Mouse (Mus musculus) frontal cortex, postnatal 25 days (tissue): ENCODE measurements around the gene Esr2.
"Not testable (repeated sequence)": the region's sequence is repeated elsewhere in the genome, so short reads cannot be mapped to it uniquely, and the experiment has no call there.

Source experiments
- DNase-seq, 2 experiments: peaks; one replicate each; pipeline ENCODE4 v3.0.0; 2022; ENCODE audit warnings: low spot score in 2 of 2

The Esr2 gene

DNA sequence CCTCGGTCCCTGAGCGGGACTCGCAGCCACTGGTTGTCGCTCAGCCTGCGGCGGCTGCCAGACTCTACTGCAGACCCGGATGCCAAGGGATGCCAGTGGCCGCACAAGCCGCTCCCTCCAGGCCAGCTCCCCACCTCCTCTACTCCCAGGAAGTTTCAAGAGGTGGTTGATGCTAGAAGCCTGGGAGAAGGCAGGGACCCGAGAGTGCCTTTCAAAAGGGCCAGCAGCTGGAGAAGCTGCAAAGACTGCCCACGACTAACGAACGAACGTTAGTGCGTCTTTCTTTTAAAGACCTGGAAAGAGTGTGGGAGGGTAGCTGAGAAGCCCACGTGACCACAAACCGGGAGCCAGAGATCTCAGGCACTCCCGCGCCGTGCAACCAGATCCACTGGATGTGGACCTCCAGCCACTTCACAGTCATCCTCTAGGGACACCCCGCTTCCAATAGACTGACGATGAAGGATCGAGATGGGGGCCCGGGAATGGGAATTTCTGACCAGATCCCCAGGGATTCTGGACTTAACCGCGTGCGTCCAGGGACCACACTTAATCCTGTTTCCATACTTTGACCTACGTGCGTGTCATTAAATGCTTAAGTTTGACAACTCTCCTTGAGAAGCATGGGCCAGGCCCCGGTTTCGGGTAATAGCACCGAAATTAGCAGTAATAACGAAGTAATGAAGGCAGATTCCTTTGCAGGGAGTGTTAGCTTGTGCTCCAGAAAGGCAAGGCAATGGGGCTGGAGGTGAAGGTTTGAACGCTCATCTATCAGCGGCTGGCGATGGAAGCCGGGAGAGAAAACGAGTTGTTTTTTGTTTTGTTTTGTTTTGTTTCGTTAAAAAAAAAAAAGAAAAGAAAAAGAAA is at the start of gene Esr2:
Gene Esr2, minus strand, starts transcription at position 260 of the 864 bp plus-strand sequence.
- DNase-seq, result no peak

- DNase-seq, result not testable (repeated sequence)
Observed at GRCm38 (mm10) chr12:76222104-76222503, 45.0 kb upstream of the Esr2 start.

DNA sequence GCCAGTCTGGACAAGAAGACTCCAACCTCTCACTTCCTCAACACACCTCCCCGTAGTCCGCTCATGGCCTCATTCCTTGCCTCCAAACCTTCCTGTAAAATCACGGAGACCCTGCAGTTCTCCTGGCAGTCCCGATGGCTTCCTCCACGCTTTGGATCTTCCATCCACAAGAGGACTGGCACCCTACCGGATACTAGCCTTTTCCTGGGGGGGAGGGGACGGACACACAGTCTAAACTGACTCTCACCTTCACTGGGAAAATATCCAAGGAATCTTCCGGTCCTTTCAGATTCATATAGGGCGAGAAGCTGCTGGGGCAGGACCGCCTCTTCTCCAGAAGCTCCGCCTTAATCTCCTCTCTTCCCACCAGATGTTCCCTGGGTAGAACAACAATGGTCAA is 39.7 kb upstream of the Esr2 start:
- DNase-seq, result no peak

GRCm38 (mm10) chr12:76215121-76215520 is 38.1 kb upstream of the Esr2 start:
- DNase-seq, result no peak

DNA sequence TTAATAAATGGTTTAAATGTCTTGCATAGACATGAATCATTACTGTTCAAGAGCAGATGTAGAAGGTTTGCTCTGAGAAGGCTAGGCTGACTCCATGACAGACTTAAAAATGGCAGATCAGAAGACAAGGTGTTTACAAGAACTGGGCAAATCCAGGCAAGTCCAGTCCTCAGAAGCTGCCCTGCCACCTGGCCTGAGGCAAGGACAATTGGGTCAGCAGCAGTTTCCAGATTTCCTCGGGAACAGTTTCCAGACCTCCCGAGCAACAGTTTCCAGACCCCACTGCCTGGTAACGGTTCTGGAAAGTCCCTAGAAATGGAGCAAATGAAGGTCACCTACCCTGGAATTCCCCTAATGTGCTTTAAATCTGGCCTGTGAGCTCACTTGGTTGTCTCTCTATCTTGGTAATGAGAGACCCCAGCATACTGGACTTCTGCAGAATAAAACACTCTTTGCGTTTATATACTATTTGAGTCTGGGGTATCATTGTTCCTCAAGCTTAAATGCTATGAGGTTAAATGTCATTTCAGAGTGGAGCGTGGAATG is 32.4 kb upstream of the Esr2 start:
- no peak for DNase-seq

DNA sequence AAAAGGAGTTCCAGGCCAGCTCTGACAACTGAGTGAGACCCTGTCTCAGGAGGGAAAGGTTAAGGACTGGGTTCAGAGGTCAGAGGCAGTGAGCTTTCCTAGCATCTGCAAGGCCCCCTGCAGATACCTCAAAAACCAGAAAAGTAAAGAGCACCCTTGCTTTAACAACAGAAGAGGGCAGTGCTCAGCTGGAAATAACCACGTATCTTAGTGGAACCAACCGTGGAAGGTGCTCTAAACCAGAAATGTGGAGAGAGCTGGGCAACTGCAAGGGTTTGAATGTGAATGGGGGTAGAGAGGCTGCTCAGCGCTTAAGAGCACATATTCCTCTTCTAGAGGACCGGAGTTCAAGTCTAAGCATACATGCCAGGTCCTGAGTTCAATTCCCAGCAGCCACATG is 23.3 kb upstream of the Esr2 start:
- DNase-seq, result no peak

DNA sequence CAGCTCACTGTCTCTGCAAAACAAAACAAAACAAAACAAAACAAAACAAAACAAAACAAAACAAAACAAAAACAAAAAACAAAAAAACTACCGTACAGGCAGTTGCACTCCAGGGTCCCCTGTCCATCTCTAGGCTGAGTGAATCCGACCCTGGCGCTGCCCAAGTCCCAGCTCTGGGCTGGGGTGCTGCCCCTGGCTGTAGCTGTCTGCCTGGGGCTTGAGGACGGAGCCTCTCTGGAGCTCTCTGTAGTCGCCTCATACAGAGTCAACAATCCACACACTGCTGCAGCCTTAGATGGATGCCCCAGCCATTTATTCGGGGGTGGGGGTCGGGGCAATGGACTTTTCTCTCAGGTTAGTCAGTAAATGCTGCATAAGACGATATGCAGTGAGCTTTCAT is 20.0 kb upstream of the Esr2 start:
- no peak for DNase-seq

DNA sequence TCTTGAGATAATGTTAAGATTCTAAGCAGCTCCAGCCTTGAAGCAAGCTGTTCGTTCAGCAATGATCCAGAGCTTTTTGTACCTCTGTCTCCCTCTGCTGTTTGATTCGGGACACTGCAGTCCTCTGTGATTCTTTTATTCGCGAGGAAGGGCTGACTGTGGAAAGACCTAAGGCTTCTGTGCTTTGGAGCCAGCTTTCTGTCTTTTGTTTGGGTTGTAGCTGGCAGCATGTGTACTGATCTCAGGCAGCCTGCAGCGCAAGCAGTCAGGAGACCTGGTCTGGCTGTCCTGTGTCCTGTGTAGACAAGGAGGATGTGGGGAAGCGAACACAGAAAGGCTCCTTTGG is 19.6 kb upstream of the Esr2 start:
- DNase-seq, result peak; percentile 65 to 72

DNA sequence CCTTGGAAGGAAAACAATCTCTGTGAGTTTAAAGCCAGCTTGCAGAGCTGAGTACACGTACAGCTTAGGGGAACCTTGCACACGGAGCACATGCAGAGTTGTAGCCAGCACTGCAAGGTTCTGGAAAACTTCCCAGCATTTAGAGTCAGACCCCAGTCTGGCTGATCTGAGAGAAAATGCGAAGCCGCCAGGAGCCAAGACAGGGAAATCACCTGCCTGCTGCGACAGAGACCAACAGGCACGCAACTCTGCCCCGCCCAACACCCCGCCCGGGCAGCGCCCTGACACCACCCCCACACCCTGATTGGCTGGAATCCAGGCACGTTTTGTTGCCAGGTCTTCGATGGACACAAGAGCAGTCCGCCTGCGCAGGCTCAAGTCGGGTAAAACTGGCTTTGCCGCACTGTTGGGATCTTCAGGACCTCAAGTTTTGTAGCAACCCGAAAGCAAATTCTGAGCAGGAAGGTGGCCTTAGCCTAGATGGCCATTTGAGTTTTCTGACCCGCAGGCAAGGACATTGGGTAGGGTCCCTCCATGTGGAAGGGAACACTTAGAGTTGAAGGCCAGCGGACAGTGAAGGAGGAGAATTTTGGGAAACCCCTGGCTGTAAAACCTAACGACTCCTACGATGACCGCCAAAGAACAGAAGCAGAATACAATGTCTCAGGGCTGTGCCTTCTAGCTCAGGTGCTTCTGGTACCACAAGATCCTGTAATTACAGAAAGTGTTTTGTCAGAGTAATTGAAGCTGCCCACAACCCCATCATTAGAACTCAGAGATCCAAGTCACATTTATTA is 19.1 kb upstream of the Esr2 start:
- peak; percentile 9 to 39 for DNase-seq

DNA sequence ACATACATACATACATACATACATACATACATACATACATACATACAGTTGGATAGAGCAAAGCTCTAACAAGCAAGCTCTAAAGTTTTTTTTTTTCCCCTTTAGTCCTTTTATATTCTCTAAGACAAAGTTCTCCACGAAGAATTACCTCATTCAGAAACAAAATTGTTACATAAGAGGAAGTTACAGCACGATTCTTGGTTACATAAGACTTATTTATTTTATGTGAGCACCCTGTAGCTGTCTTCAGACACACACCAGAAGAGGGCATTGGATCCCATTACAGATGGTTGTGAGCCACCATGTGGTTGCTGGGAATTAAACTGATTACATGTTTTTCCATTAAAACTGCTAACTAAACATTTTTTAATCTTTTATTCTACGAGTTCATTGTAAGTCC is 17.5 kb upstream of the Esr2 start:
- DNase-seq, result no peak

- DNase-seq, result no peak
Observed at GRCm38 (mm10) chr12:76190940-76191339, 13.9 kb upstream of the Esr2 start.

DNA sequence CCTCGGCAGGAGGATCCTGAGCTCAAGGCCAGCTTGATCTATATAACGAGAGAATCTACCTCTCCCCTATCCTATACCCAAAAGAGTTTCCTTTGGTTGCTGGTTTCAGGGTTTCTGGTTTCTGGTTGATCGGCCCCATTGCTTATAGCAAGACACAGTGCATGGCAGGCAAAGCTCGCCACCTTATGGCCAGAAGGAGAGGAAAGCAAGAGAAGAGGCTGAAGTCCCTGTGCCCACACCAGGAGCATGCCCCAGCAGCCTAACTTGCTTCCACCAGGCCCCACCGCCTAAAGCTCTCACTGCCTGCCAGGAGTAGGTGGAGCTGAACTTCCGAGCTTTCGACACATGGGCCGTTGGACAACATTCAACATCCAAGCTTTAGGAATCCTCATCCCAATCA is 10.8 kb upstream of the Esr2 start:
- DNase-seq, result peak; percentile 22 to 24

DNA sequence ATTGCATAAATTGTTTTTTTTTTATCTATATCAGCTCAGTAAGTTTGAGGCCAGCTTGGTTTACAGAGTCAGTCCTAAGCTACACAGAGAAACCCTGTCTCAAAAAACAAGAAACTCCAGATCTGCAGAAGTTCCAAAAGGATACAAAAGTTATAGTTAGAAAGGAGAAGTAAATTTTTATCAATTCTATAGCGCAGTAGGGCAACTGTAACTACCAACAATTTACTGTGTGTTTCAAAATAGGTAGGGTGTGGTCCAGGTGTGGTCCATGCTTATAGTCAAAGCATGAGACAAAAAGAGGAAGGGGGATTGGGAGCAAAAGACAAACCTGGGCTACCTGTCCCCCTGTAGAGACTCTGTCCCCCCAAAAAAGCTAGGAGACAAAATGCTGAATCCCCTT is 9.4 kb upstream of the Esr2 start:
- no peak for DNase-seq

- no peak for DNase-seq
Observed at GRCm38 (mm10) chr12:76185167-76185816, 8.2 kb upstream of the Esr2 start.

DNA sequence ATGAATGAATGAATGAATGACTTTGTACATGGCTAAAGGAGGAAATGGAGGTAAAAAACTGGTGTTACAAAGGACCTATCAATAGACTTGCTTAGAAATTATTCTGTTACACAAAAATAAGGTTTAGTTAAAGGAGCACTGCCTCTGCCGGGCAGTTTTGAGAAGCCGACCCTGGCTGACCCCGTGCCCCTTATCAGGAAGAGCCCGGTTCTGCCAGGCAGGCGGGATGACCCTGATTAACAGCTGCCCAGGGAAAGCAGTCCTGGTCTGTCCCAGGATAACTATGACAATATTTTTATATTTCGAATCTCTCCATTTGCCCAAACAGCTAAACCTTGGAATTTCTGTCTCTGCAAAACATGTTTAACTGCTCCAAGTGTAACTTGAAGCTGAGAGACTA is 7.2 kb upstream of the Esr2 start:
- DNase-seq, result no peak

DNA sequence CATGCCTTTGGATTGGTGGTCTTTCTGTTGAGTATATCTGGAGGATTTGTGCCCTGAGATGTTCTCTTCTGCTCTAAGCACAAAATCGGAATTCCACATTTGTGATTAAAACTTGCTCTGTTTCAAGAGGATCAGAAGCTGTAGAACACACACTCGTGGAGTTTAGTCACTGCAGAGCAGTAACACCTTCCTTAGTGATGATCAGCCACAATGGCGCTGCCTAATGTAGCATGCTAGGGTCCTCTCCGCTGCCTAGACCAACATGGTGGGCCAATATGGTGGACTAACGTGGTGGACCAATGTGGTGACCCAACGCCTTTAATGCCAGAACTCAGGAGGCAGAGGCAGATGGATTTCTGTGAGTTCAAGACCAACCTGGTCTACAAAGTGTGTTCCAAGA is 5.8 kb upstream of the Esr2 start:
- no peak for DNase-seq

GRCm38 (mm10) chr12:76181471-76181870 is 4.4 kb upstream of the Esr2 start:
- no peak for DNase-seq

- no peak for DNase-seq
Observed at GRCm38 (mm10) chr12:76180442-76180841, 3.4 kb upstream of the Esr2 start.

- no peak for DNase-seq
Observed at GRCm38 (mm10) chr12:76179527-76179926, 2.5 kb upstream of the Esr2 start.

GRCm38 (mm10) chr12:76179051-76179450 is 2.0 kb upstream of the Esr2 start:
- no peak for DNase-seq

DNA sequence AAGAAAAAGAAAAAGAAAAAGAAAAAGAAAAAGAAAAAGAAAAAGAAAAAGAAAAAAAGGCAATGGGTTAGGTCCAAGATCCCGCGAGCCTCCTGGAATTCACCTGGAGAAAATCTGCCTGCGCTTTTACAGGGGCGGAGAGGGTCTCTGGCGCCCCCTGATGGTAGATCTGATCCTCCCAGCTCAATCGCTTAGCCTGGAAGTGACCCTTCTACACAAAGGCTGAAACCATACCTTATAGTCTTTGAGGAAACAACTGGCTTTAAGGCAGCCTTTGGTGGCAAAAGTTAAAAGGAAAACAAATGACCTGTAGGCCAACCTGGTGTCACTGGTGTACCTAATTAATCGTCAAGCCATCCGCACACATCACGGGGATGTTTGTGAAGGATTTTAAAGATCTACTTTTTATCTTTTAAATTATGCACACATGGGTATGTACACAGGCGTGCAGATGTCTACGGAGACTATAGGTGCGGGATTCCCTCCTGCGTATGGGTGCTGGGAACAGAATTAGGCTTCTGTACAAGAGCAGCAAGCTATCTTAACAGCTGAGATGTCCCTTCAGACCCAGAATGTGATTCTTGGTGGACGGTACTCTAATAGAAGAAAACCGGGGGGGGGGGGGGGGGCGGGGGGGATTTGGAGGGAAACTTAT is 932 bp upstream of the Esr2 start:
- DNase-seq, result peak; percentile 44 to 62

GRCm38 (mm10) chr12:76165641-76166040 is 11.4 kb downstream of the Esr2 start:
- DNase-seq, result no peak
